Mouse (Mus musculus): ENCODE data around the gene Carhsp1. TPM values are rescaled to one million over a fixed set of nuclear protein-coding genes. Genes with fewer than 3 reads are reported as not detected.

Carhsp1 gene
- polyA plus RNA-seq, 1 experiment = 47.4 TPM

GRCm38 (mm10) chr16:8678035-8678434 lies 6.1 kb upstream of the Carhsp1 start:
- no peak for DNase-seq
- no peak overlapping the region for H3K27ac ChIP-seq (ENCODE audit: control insufficient read depth, insufficient read depth, low read length)
- H3K36me3 ChIP-seq (ENCODE audit: control insufficient read depth, insufficient read depth, low read length) = no peaks in the 10 kb centered on the region
- 79% methylated on average over 5 of the region's 5 CpGs for WGBS
- no peak overlapping the region for H3K4me3 ChIP-seq (ENCODE audit: control insufficient read depth, insufficient read depth, low read length)
- no peaks in the 10 kb centered on the region; the same call in 1 of the 2 replicates for H3K27me3 ChIP-seq (ENCODE audit: control insufficient read depth, insufficient read depth, low read length)
- peaks cover 5% of the 10 kb centered on the region; the same call in 1 of the 2 replicates for H3K4me1 ChIP-seq (replicated peaks; ENCODE audit: control insufficient read depth, insufficient read depth, low read length)
- TF ChIP-seq POLR2A (IDR thresholded peaks at IDR 0.05; ENCODE audit: control insufficient read depth, extremely low read depth, insufficient read depth, low read length, poor library complexity) = no peak
- no peak for TF ChIP-seq CTCF (IDR thresholded peaks at IDR 0.05; ENCODE audit: borderline replicate concordance, control insufficient read depth, extremely low read depth, insufficient read depth, low read length, poor library complexity)

DNA sequence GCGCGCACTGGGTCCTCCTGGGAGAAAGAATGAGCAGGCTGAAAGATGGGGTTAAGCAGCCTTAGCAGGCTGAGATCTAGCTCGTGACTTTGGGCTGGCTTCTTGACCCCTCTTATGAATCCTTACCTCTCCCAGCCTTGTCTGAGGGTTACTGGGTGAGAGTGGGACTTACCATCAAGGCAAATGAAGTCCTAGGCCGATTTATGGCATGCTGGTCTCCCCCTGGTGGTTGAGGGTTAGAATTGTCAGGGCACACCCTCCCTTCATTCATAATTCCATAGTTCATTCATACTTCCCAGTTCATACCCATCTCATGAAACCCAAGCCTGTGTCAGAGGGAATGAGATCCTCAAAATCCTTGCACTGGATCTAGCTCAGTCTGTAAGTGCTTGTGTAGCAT lies 4.8 kb upstream of the Carhsp1 start:
- 55% methylated on average over 4 of the region's 4 CpGs for WGBS
- Histone ChIP-seq H3K4me3 (ENCODE audit: control insufficient read depth, insufficient read depth, low read length) (no peak overlapping the region), H3K4me1 (replicated peaks; ENCODE audit: control insufficient read depth, insufficient read depth, low read length) (peaks cover 5% of the 10 kb centered on the region; the same call in 1 of the 2 replicates), H3K27ac (ENCODE audit: control insufficient read depth, insufficient read depth, low read length) (no peak overlapping the region), H3K36me3 (ENCODE audit: control insufficient read depth, insufficient read depth, low read length) (no peaks in the 10 kb centered on the region), H3K27me3 (ENCODE audit: control insufficient read depth, insufficient read depth, low read length) (no peaks in the 10 kb centered on the region; the same call in 1 of the 2 replicates)
- DNase-seq = peak; percentile 54
- TF ChIP-seq POLR2A (IDR thresholded peaks at IDR 0.05; ENCODE audit: control insufficient read depth, extremely low read depth, insufficient read depth, low read length, poor library complexity) (no peak), CTCF (IDR thresholded peaks at IDR 0.05; ENCODE audit: borderline replicate concordance, control insufficient read depth, extremely low read depth, insufficient read depth, low read length, poor library complexity) (no peak)

DNA sequence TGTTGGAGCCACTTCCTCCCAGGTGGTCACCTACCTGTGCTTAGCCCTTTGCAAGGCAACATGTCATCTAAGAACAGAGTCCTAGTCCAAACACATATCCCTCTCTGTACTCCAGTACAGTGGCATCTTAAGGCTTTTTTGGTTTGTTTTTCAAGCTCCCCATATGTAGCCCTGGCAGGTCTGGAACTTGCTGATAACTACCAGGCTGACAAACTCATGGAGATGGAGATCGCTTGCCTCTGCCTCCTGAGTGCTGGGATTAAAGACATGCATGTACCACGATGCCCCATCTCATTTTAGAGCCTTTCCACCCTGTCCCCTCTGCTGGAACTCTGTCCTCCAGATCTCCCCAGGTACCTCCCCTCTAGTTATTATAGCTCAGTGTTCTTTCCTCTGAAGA lies 4.3 kb upstream of the Carhsp1 start:
- no peak for DNase-seq
- no peak for TF ChIP-seq POLR2A (IDR thresholded peaks at IDR 0.05; ENCODE audit: control insufficient read depth, extremely low read depth, insufficient read depth, low read length, poor library complexity)
- no peak for TF ChIP-seq CTCF (IDR thresholded peaks at IDR 0.05; ENCODE audit: borderline replicate concordance, control insufficient read depth, extremely low read depth, insufficient read depth, low read length, poor library complexity)
- peaks cover 5% of the 10 kb centered on the region; the same call in 1 of the 2 replicates for H3K4me1 ChIP-seq (replicated peaks; ENCODE audit: control insufficient read depth, insufficient read depth, low read length)
- no peak overlapping the region for H3K27ac ChIP-seq (ENCODE audit: control insufficient read depth, insufficient read depth, low read length)
- no peaks in the 10 kb centered on the region for H3K36me3 ChIP-seq (ENCODE audit: control insufficient read depth, insufficient read depth, low read length)
- 83% methylated on average over 2 of the region's 2 CpGs for WGBS
- H3K27me3 ChIP-seq (ENCODE audit: control insufficient read depth, insufficient read depth, low read length) = no peaks in the 10 kb centered on the region; the same call in 1 of the 2 replicates
- no peak overlapping the region for H3K4me3 ChIP-seq (ENCODE audit: control insufficient read depth, insufficient read depth, low read length)

GRCm38 (mm10) chr16:8675559-8675958 lies 3.6 kb upstream of the Carhsp1 start:
- DNase-seq = no peak
- no peaks in the 10 kb centered on the region for H3K36me3 ChIP-seq (ENCODE audit: control insufficient read depth, insufficient read depth, low read length)
- no peak overlapping the region for H3K27ac ChIP-seq (ENCODE audit: control insufficient read depth, insufficient read depth, low read length)
- TF ChIP-seq CTCF (IDR thresholded peaks at IDR 0.05; ENCODE audit: borderline replicate concordance, control insufficient read depth, extremely low read depth, insufficient read depth, low read length, poor library complexity) (no peak), POLR2A (IDR thresholded peaks at IDR 0.05; ENCODE audit: control insufficient read depth, extremely low read depth, insufficient read depth, low read length, poor library complexity) (no peak)
- H3K4me3 ChIP-seq (ENCODE audit: control insufficient read depth, insufficient read depth, low read length) = no peak overlapping the region
- peaks cover 7% of the 10 kb centered on the region for H3K4me1 ChIP-seq (replicated peaks; ENCODE audit: control insufficient read depth, insufficient read depth, low read length)
- WGBS = 69% methylated on average over 8 of the region's 8 CpGs
- H3K27me3 ChIP-seq (ENCODE audit: control insufficient read depth, insufficient read depth, low read length) = no peaks in the 10 kb centered on the region; the same call in 1 of the 2 replicates

DNA sequence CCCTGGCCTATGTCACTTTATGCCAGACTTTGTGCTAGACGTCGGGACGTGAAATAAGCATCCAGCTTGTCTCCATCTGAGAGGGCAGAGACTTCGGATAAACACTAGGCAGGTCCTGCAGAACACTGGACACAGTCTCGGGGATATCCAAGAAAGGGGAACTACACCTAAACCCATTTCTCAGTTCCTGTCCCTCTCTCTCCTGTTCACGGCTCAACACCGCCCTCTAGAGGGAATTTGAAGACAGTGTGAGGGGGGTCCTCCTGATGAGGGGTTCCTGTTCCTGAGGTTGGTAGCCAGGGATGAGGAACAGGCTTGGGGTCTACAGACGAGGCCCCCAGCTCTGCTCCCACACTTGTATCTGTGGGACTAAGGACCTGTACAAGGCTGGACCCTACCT lies 2.2 kb upstream of the Carhsp1 start:
- WGBS = 5% methylated on average over 8 of the region's 8 CpGs
- peak; percentile 75 for DNase-seq
- no peak overlapping the region for H3K27ac ChIP-seq (ENCODE audit: control insufficient read depth, insufficient read depth, low read length)

DNA sequence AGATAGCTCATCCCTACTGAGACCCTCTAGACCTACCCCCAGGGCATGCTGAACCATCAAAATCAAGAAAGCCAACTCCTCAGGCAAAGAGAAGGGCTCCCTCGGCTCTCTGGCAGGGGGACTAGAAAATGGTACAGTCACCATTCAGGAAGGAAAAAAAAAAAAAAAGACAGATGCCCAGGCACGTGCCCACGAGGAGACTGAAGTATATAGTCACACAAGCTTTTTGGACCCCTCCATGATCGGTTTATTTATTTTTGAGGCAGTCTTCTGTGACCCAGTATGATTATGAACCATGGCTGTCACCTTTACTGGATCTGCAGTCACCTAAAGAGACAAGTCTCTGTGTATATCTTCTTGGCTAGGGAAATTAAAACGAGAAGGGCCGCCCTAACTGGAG lies 1.4 kb upstream of the Carhsp1 start:
- H3K27ac ChIP-seq (ENCODE audit: control insufficient read depth, insufficient read depth, low read length) = no peak overlapping the region
- no peak overlapping the region for H3K4me3 ChIP-seq (ENCODE audit: control insufficient read depth, insufficient read depth, low read length)
- no peaks in the 10 kb centered on the region; the same call in 1 of the 2 replicates for H3K27me3 ChIP-seq (ENCODE audit: control insufficient read depth, insufficient read depth, low read length)
- peaks cover 9% of the 10 kb centered on the region for H3K4me1 ChIP-seq (replicated peaks; ENCODE audit: control insufficient read depth, insufficient read depth, low read length)
- DNase-seq = no peak
- 38% methylated on average over 6 of the region's 6 CpGs for WGBS
- H3K36me3 ChIP-seq (ENCODE audit: control insufficient read depth, insufficient read depth, low read length) = no peaks in the 10 kb centered on the region
- no peak for TF ChIP-seq CTCF (IDR thresholded peaks at IDR 0.05; ENCODE audit: borderline replicate concordance, control insufficient read depth, extremely low read depth, insufficient read depth, low read length, poor library complexity)
- TF ChIP-seq POLR2A (IDR thresholded peaks at IDR 0.05; ENCODE audit: control insufficient read depth, extremely low read depth, insufficient read depth, low read length, poor library complexity) = no peak

More for the DNA sequence above, 2.2 kb upstream of the Carhsp1 start:
- Histone ChIP-seq H3K4me3 (ENCODE audit: control insufficient read depth, insufficient read depth, low read length) (no peak overlapping the region), H3K27me3 (ENCODE audit: control insufficient read depth, insufficient read depth, low read length) (no peaks in the 10 kb centered on the region; the same call in 1 of the 2 replicates), H3K4me1 (replicated peaks; ENCODE audit: control insufficient read depth, insufficient read depth, low read length) (peaks cover 9% of the 10 kb centered on the region), H3K36me3 (ENCODE audit: control insufficient read depth, insufficient read depth, low read length) (no peaks in the 10 kb centered on the region)
- peak; percentile 69; the same call in 1 of the 2 replicates for TF ChIP-seq CTCF (IDR thresholded peaks at IDR 0.05; ENCODE audit: borderline replicate concordance, control insufficient read depth, extremely low read depth, insufficient read depth, low read length, poor library complexity)
- TF ChIP-seq POLR2A (IDR thresholded peaks at IDR 0.05; ENCODE audit: control insufficient read depth, extremely low read depth, insufficient read depth, low read length, poor library complexity) = no peak

GRCm38 (mm10) chr16:8672811-8673210 lies 856 bp upstream of the Carhsp1 start:
- no peaks in the 10 kb centered on the region; the same call in 1 of the 2 replicates for H3K27me3 ChIP-seq (ENCODE audit: control insufficient read depth, insufficient read depth, low read length)
- no peaks in the 10 kb centered on the region for H3K36me3 ChIP-seq (ENCODE audit: control insufficient read depth, insufficient read depth, low read length)
- no peak overlapping the region for H3K4me3 ChIP-seq (ENCODE audit: control insufficient read depth, insufficient read depth, low read length)
- H3K4me1 ChIP-seq (replicated peaks; ENCODE audit: control insufficient read depth, insufficient read depth, low read length) = peaks cover 9% of the 10 kb centered on the region
- no peak for TF ChIP-seq CTCF (IDR thresholded peaks at IDR 0.05; ENCODE audit: borderline replicate concordance, control insufficient read depth, extremely low read depth, insufficient read depth, low read length, poor library complexity)
- TF ChIP-seq POLR2A (IDR thresholded peaks at IDR 0.05; ENCODE audit: control insufficient read depth, extremely low read depth, insufficient read depth, low read length, poor library complexity) = no peak
- no peak for DNase-seq
- H3K27ac ChIP-seq (ENCODE audit: control insufficient read depth, insufficient read depth, low read length) = no peak overlapping the region
